In genomic region chr3:88200972-88201330, GRCm38 (mm10) we compare ENCODE assay signal across 8 mouse cellular contexts. TPM values are rescaled to one million over a fixed set of nuclear protein-coding genes. Genes with fewer than 3 reads are reported as not detected.
DNase-seq lines count a peak whose midpoint lies in the region; ATAC-seq and TF ChIP-seq lines count a peak whose summit lies in the region.

No protein-coding gene starts in this region.

- DNase-seq in heart, postnatal 14 days: no peak
- DNase-seq in ZHBTc4 (ENCODE audit: low read depth, low spot score): peak; percentile 42
- DNase-seq in midbrain, postnatal 0 days (ENCODE audit: low spot score): peak; percentile 32
- DNase-seq in layer of hippocampus, adult 9-10 months (ENCODE audit: low spot score): no peak
- no peak for DNase-seq in urinary bladder, adult 18-20 months (ENCODE audit: low spot score in 2 of 2)

- intact Hi-C loops in heart, postnatal 14 days (cut with DNase I): no loop called here

- peak overlapping the region; percentile 44 for H3K4me3 ChIP-seq in heart, embryonic 15.5 days
- H3K4me3 ChIP-seq in hindbrain, embryonic 15.5 days: peak overlapping the region; percentile 50
- H3K4me3 ChIP-seq in midbrain, postnatal 0 days (ENCODE audit: low read depth, low read length): peak overlapping the region; percentile 49

- no peak for TF ChIP-seq CTCF in midbrain, postnatal 0 days (IDR thresholded peaks at IDR 0.05)

- H3K36me3 ChIP-seq in heart, embryonic 15.5 days: no peaks in the 10 kb centered on the region
- no peaks in the 10 kb centered on the region for H3K36me3 ChIP-seq in hindbrain, embryonic 15.5 days
- H3K36me3 ChIP-seq in midbrain, postnatal 0 days (ENCODE audit: insufficient read depth, low read length): no peaks in the 10 kb centered on the region

- peak overlapping the region; percentile 65 for H3K4me2 ChIP-seq in heart, embryonic 15.5 days
- peak overlapping the region; percentile 91 for H3K4me2 ChIP-seq in hindbrain, embryonic 15.5 days
- H3K4me2 ChIP-seq in midbrain, postnatal 0 days (ENCODE audit: low read depth, low read length, poor library complexity, severe bottlenecking): peak overlapping the region; percentile 83

- peaks cover 98% of the 10 kb centered on the region for H3K27me3 ChIP-seq in heart, embryonic 15.5 days
- H3K27me3 ChIP-seq in hindbrain, embryonic 15.5 days: no peaks in the 10 kb centered on the region
- peaks cover 23% of the 10 kb centered on the region for H3K27me3 ChIP-seq in midbrain, postnatal 0 days (ENCODE audit: insufficient read depth, low read length)

- H3K9ac ChIP-seq in heart, embryonic 15.5 days: 0 out of 2 replicates have a peak overlapping the region, but pooled peaks have one; percentile 5
- peak overlapping the region; percentile 84 for H3K9ac ChIP-seq in hindbrain, embryonic 15.5 days
- H3K9ac ChIP-seq in midbrain, postnatal 0 days (replicated peaks; ENCODE audit: low read length, poor library complexity, severe bottlenecking): peak overlapping the region; percentile 86

- WGBS in heart, embryonic 15.5 days: 1% methylated on average over 36 of the region's 37 CpGs
- WGBS in hindbrain, embryonic 15.5 days: 2% methylated on average over 37 of the region's 37 CpGs
- 1% methylated on average over 36 of the region's 37 CpGs for WGBS in midbrain, postnatal 0 days

- no peak overlapping the region for H3K27ac ChIP-seq in heart, embryonic 15.5 days
- peak overlapping the region; percentile 96 for H3K27ac ChIP-seq in hindbrain, embryonic 15.5 days (replicated peaks)
- H3K27ac ChIP-seq in midbrain, postnatal 0 days (ENCODE audit: low read depth, low read length): peak overlapping the region; percentile 67

- ATAC-seq in heart, embryonic 15.5 days (replicated peaks; ENCODE audit: insufficient number of reproducible peaks, insufficient read depth, low FRiP score, low read depth): no peak
- no peak for ATAC-seq in hindbrain, embryonic 15.5 days (ENCODE audit: low FRiP score, low read depth)
- ATAC-seq in midbrain, postnatal 0 days (ENCODE audit: low FRiP score): no peak
- ATAC-seq in erythroid progenitor cell, adult 5-6 weeks (replicated peaks; ENCODE audit: low FRiP score, poor library complexity, severe bottlenecking): no peak

- H3K9me3 ChIP-seq in heart, embryonic 15.5 days (replicated peaks): no peaks in the 10 kb centered on the region
- no peaks in the 10 kb centered on the region for H3K9me3 ChIP-seq in hindbrain, embryonic 15.5 days
- H3K9me3 ChIP-seq in midbrain, postnatal 0 days (ENCODE audit: low read length): no peaks in the 10 kb centered on the region

- H3K4me1 ChIP-seq in heart, embryonic 15.5 days (replicated peaks): peaks cover 11% of the 10 kb centered on the region
- peaks cover 65% of the 10 kb centered on the region for H3K4me1 ChIP-seq in hindbrain, embryonic 15.5 days (replicated peaks)
- H3K4me1 ChIP-seq in midbrain, postnatal 0 days (ENCODE audit: insufficient read depth, low read length): no peaks in the 10 kb centered on the region

RNA-seq across cellular contexts. Expression of gene Rhbg, which starts 53.6 kb away (rescaled TPM):
- polyA plus RNA-seq in heart, embryonic 15.5 days (2015; fragmentation: Nextera tagmentation; extraction: Ambion mirVana): 0.13 and 0.14 TPM in 2 replicates
- total RNA-seq in heart, postnatal 14 days (2021): not detected
- polyA plus RNA-seq in hindbrain, embryonic 15.5 days (2015; fragmentation: Nextera tagmentation; extraction: Ambion mirVana): 0.55 and 0.60 TPM in 2 replicates
- total RNA-seq in midbrain, postnatal 0 days (2014; rRNA removed): 0.94 and 1.0 TPM in 2 replicates
- 0.21 and 0.41 TPM in 2 replicates for polyA plus RNA-seq in midbrain, postnatal 0 days (2015; fragmentation: Nextera tagmentation; extraction: Ambion mirVana)
- not detected in 2 replicates for total RNA-seq in erythroid progenitor cell, adult 5-6 weeks (2015; ENCODE audit: low replicate concordance)
- not detected in 2 replicates for total RNA-seq in erythroid progenitor cell, adult 5-6 weeks (2017; ENCODE audit: low replicate concordance)

RNA-seq across cellular contexts. Expression of gene Mef2d, which starts 58.8 kb away (rescaled TPM):
- 35.4 and 43.2 TPM in 2 replicates for polyA plus RNA-seq in heart, embryonic 15.5 days (2015; fragmentation: Nextera tagmentation; extraction: Ambion mirVana)
- total RNA-seq in heart, postnatal 14 days (2021): 100 to 1,000 TPM; 128 to 130 TPM
- 19.2 and 23.9 TPM in 2 replicates for polyA plus RNA-seq in hindbrain, embryonic 15.5 days (2015; fragmentation: Nextera tagmentation; extraction: Ambion mirVana)
- 45.5 and 59.6 TPM in 2 replicates for total RNA-seq in midbrain, postnatal 0 days (2014; rRNA removed)
- 21.5 and 26.1 TPM in 2 replicates for polyA plus RNA-seq in midbrain, postnatal 0 days (2015; fragmentation: Nextera tagmentation; extraction: Ambion mirVana)
- 36.9 and 37.8 TPM in 2 replicates for total RNA-seq in erythroid progenitor cell, adult 5-6 weeks (2015; ENCODE audit: low replicate concordance)
- 15.3 and 16.9 TPM in 2 replicates for total RNA-seq in erythroid progenitor cell, adult 5-6 weeks (2017; ENCODE audit: low replicate concordance)

Comparison
In these comparisons a context has a peak if more than half of its experiments do, and no peak if none do; other contexts are left out.
1. H3K9ac ChIP-seq: peak in every context shown above with its lines; median percentile 86 in midbrain, postnatal 0 days; 84 in hindbrain, embryonic 15.5 days; 5 in heart, embryonic 15.5 days.
2. DNase-seq: peak in ZHBTc4 (single experiment) and midbrain, postnatal 0 days (single experiment); none in heart, postnatal 14 days (0 of 2), layer of hippocampus, adult 9-10 months (single experiment) and urinary bladder, adult 18-20 months (0 of 2).
3. Peak in every context shown above with its lines, with median percentiles within 50 percentile points of each other: H3K4me2 ChIP-seq and H3K4me3 ChIP-seq.